Mouse (Mus musculus) liver, adult (tissue): ENCODE measurements around the gene Rbks.

Experiments used
- GATA4 ChIP-seq: IDR thresholded peaks from 2 replicates; pipeline ENCODE4 v1.6.1; 2014; ENCODE audit warnings: mild to moderate bottlenecking, low read length; ENCODE audit not compliant: insufficient replicate concordance

Rbks gene

DNA sequence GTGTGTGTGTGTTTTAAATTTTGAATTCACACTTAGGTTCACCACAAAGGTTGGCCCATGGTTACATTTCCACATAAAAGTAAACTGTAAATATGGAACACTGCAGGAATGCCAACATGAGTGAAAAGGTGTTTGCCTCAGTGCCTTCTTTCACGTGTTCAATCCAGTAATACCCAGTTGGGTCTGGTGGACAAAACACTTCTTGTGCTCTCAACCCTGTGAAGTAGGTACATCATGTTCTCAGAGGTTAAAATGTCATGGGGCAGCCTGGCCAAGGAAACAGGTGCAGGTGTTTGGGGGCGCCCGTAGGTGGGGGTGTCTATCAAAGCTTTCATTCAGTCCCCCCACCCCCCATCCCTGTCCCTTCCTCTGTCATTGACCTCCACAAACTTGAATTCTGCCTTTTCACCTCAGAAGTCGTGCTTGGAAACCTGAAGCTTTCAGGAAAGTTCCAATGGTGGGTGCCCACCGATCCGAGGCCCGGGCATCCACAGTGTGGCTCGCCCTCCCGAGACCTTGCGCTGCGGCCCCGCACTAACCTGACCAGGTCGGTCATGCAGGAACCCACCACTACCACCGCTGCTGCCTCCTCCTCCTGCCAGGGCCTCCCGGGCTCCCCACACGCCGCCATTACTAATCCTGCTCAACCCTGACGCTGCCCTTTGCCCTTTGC is at the start of gene Rbks:
Gene Rbks, minus strand, starts transcription at position 657 of the 673 bp plus-strand sequence.
- no peak for TF ChIP-seq GATA4

DNA sequence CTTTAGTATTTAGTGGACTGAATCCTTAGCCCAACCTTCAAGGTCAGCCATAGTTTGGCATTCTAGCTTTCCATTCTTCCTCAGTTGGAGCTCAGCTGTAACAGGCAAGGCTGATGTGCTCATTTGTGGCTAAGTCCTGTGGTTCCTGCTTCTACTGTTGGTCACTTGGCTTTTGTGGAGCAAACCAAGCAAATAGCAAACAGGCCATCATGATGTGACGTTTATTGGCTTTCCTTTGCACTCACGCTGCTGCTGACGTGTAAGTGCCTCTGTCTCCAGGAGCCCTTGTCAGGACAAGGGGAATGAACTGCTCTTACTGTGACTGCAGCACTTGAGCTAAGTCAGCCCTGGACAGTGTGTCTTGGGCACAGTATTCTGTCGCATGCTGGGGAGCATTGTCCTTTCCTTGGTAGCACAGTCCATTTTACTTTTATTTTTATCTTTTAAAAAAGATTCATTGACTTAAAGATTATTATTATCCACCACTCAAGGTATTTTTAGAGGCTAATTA is 45.1 kb upstream of the Rbks start:
- TF ChIP-seq GATA4 = no peak

DNA sequence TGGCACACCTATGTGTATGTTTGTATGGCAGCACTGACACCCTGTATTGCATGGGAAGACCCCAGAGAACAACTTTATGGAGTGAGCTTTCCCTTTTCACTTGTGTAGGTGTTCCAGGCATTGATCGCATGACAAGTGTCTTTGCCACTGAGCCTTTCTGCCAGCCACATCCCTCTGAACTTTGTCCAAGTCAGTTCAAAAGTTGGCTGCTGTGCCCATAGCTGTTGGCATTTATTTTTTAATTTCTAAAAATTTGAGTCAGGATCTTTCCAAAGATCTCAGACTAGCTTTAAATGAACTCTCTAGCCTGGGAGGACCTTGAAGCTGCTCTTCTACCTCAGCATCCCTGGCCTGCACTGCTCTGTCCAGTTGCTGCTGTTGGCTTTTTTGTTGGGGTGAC is 44.5 kb upstream of the Rbks start:
- no peak for TF ChIP-seq GATA4

DNA sequence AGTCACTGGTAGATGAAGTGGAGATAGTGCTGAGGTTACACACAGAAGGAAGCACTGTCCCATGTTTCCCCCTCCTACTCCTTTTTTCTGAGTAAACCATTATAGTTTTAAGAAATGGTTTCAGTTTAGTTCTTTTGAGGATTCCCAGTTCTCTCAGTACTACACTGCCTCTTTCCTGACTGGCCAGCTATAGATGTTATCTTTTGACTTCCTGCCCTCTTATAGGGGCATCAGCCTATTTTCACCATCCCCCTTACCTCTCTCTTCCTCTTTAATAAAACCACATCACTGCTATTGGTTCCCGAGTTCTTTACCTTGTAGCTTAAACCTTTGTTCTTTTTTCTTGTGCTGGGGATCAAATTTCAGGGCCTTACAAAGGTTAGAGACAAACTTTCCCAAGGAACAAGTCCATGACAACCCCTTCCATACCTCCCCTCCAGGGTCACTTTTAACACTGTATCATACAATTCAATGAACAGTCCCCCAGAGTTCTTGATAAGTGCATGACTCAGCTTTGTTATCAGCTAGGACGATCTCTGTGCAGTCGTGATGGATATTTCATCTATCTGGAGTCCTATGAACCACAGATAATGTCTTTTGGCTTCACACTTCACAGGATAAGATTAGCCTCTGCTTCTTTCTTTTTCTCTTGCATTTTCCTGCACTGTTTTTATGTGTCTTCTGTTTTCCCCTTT is 35.4 kb upstream of the Rbks start:
- no peak for TF ChIP-seq GATA4

DNA sequence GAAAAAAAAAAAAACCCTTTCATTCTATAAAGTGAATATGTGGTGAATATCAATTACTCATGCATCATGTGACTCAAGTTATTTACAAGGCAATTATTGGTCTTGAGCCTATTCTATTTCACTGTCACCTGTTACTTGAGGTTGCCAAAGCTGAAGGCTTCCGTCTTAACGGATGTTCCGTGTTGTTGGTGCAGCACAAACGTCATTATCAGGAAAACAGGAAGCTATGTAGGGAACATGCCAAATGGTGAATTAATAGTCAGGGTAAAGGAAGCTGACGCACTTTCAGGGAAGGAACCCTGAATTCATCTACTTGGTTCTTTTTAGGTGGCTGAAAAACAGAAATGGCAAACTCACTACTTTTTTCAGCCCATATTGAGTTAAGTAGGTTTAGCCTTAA is 30.0 kb upstream of the Rbks start:
- no peak for TF ChIP-seq GATA4

DNA sequence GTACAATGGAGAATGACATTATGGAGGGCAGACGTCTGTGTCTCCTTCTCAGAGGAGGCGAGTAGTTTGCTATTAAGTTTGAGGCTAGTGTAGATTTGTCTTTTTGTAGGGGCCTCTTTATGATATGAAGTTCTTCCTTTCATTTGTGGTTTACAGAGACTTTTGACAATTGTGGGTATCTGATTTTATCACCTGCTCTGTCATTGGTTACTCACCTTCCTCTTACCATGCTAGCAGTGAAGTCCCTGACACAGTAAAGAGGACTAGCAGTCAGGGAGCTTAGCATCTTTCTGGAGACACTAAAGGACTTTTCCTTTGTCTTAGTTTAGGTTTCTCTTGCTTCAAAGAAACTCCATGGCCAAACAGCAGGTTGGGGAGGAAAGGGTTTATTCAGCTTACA is 28.5 kb upstream of the Rbks start:
- TF ChIP-seq GATA4 = no peak

DNA sequence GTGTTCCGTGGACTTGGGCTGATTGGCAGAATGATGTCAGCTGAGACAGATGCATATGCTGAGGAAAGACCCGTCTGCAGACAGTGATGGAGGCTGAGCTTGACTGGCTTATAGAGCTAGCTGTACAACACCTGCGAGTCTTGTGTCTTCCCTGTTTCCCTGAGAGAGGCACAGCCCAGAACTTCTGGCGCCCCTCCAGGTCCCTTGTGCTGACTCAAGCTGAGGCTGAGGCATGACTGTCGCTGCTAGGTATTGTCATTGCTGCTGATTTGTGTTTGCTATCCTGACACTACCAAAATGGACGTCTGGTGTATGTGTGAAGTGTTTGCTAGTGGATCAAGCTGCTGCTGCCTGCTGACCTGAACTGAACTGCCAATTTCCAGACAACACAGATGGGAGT is 27.1 kb upstream of the Rbks start:
- TF ChIP-seq GATA4 = no peak

DNA sequence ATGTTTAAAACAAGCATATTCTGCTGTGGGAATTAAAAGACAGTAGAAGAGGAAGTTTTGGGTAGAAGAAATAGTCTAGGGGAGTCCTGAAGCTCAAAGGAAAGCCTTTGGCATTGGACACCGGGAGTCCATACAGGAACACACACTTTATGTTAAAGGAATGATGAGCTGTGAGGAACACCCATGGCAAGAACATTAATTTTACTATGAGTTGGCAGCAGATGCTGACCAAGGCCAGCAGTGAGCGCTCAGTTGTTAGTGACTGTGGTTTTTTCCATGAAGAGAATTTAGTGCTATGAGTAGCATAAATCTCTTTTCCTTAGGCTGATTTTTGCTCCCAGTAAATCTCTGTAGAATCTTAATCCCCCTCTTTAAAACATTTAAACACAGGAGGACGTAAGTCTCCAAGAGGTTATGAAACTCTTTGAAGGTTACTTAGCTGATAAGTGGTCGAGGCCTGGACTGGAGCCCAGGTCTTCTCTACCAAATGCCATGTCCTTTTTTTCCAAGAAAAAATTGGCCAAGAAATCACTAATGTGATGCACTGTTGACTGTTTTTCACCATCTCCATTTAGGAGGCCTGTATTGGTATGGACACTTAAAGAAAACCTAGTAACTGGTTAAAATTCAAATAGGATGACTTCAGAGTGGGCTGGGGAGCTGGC is 18.2 kb upstream of the Rbks start:
- TF ChIP-seq GATA4 = no peak

DNA sequence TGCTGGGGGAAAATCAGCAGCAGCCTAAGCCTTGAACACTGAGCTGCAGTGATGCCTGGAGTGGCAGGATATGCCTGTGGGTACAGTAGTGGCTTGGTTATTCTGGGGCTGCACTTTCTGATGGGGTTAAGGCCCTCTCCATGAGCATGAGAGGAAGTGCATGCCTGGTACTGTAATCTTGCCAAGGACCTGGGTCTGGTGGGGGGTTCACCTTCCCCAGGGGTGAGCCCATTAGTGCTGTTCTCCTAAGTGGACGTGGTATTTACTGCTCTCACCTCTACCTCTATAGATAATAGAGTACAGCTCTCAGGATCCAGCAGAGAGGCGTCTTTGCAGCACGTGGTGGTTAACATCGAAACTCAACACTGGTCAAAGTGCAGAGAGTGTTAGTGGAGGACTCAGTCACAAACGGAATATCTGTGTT is 16.4 kb upstream of the Rbks start:
- TF ChIP-seq GATA4 = no peak

DNA sequence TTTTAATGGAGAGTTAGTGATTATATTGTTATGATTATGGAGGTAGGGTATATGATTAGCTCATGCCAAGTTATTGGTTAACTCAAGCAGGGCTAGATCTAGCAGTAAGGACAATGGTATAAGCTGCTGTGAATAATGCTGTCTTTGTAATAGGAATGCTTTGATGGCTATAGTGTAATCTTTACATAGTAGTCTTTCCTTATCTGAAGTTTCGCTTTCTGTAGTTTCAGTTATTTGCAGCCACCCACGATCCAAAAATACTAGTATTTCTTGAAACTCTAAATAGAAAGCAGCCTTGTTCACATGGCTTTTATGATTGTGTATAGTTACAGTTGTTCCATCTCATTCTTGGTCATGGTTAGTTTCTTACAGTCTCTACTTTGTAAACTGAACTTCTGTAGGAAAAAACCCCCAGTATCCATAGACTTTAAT is 15.9 kb upstream of the Rbks start:
- no peak for TF ChIP-seq GATA4

DNA sequence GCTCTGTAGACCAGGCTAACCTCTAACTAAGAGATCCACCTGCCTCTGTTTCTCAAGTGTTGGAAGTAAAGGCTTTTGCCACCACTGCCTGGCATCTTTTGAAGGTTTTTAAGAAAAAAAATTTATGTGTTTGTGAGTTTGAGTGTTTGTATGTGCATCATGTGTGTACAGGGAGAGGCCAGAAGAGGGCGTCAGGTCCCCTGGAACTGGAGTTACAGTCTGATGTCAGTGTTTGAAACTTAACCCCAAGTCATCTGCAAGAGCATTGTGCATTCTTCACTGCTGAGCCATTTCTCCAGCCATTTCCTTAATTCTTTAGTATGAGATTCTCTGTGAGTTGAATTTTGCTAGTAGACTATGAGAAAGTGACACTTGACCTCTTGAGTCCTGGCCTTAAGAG is 12.0 kb upstream of the Rbks start:
- TF ChIP-seq GATA4 = no peak

DNA sequence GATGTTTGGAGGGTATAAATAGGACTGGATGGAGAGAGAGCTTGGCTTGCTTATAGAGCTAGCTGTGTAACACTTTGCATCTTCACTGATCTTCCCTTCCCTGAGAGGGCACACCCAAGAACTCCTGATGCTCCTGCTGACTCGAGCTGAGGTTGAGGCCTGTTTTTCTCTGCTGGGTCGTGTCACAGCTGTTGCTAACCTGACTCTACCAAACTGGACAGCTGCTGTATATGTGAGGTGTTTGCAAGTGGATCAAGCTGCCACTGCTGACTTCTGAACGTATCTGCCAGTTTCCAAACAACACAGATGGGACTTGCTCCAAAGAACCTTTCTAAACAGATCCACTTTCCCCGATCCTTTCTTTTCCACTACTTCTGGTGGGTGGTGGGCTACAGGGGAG is 9.4 kb upstream of the Rbks start:
- no peak for TF ChIP-seq GATA4

DNA sequence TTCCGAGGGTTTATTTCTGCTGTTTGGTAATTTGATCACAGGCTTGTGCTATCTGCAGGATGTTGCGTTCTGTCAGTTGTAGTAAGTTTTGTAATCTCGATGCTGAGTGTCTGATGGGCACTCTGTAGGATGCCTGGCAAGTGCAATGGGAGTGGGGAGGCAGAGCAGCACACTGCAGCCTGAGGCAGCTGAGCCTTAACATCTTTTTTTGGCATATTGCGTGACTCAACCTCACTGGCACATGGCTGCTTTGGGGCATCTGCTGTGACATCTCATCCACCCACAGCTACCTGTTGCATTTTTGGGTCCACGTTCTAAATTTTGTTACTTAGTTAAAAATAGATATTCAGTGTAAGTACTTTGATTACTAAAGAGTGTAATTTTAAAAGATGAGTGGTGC is 7.5 kb upstream of the Rbks start:
- TF ChIP-seq GATA4 = no peak

DNA sequence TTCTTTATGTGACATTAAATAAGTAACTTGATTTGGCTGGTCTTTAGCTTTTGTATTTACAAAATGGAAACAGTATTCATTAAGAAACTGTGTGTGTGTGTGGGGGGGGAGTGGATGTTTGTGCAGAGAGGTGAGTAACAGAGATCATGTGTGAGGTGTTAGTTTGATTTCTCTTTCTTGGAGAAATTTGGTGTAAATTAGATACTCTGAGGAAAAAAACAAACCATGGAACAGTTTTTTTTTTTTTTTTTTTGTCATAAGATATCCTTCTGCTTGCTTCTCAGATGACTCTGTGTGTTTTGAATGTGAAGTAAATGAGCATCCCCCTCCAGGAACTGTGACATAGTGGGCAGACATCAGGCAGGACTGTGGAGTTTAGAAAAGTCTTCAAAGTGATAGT is 2.0 kb upstream of the Rbks start:
- TF ChIP-seq GATA4 = no peak

DNA sequence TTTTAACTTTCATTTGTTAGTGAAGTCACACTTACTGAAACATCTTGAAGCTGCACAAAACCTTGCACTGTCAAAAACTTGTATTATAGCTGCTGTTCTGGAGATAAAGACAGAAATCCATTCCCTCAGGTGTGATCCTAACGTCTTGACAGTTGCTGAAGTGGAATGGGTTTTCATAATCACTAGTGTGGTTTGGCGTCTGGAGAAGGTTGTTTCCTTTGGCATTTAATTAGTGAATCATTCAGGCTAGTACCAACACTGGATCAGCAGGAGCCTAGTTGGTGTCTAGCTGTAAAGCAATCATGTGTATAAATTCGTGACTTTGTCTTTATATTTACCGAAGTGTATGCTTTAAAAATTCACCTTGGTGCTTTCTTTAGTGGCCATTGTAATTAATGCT is 1.5 kb upstream of the Rbks start:
- TF ChIP-seq GATA4 = no peak

DNA sequence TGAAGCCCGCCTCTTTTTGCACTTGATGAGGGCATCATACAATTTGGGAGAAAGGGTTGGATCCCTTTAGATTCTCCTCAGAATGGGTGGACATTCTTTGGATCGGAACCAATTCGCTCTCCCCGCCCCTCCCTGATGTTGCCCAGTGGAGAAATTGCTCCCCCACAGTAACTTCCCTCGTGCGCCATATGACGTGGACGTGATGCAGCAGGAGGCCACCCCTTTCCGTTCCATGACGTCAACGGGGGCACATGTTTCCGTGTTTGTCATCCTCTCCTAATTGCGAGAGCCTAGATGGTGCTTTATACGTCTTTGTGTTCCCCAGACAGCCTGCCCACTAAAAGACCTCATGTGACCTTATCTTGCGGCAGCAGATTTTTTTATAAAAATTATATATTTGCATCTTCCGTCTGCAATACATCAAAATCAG is 885 bp upstream of the Rbks start:
- TF ChIP-seq GATA4 = no peak
